Mouse (Mus musculus) natural killer cell, adult 2 months (primary cell): ENCODE data around the gene Cd86.

Source experiments
- DNase-seq, 2 experiments: peaks; one replicate each; pipeline ENCODE4 v3.0.0; 2022; ENCODE audit warnings: low spot score in 2 of 2

Cd86 gene

DNA sequence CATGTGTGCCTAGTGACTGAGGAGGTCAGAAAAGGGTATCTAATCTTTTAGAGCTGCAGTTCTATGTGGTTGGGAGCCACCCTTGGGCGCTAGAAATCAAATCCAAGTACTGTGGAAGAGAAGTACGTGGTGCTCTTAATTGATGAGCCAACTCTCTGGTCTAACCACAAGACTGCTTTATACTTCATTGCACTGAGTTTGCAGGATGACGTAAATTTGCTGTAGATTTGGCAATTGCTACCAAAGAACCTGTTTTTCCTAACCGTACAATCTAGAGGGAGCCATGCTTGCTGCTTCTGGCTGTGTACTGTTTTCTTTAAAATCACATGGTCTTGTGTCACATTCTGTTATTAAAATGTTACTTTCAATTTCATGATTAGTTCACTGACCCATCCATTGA lies 10.0 kb downstream of the Cd86 start:
- no peak for DNase-seq

GRCm38 (mm10) chr16:36655199-36655598 lies 10.7 kb downstream of the Cd86 start:
- DNase-seq: no peak

DNA sequence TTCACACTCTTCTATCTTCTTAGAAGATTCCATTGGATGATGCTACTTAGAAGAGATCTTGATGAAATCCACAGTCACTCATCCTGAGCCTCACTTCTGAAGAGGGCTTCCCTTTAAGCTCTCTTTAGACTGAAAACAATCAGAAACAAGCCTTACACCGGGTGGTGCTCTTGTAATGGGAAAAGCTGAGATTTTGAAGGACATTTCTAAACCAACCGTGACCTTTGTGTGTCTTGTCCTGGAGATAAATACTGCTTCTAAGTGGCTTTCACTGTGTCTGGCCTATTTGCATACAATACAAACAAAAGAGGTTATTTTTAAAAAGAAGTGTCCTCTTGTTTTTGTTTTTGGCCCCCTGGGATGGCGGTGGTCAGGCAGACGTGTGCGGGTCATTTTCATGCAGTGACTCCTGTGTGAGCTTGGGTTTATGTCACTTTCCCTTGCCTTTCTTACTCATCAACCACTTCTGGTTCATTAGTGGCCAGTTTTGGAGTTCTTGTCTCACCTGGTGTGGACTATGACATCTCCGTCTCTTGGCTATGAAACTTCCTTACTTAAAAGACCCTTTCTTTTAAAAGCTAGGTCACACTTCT lies 14.6 kb downstream of the Cd86 start:
- DNase-seq: no peak

- no peak for DNase-seq
Observed at GRCm38 (mm10) chr16:36650511-36650910, 15.4 kb downstream of the Cd86 start.

DNA sequence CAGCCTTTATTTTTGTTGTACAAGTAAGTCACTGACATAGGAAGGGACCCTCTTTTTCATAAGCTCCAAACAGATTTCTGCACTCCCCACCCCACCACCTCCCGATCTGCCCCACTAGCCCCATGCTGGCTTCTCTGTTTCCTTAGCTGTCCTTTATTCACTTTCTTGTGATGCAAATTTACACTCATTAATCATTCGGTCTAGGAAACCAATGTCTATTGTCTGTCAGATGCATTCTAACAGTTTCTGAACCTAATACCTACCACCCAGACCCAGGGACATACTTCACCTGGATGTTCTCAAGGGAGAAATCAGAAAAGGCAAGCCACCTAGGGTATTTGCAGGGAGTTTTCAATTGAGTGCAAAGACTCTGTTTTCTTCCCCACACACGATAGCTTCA lies 16.6 kb downstream of the Cd86 start:
- no peak for DNase-seq

- DNase-seq: no peak
Observed at GRCm38 (mm10) chr16:36645124-36645523, 20.8 kb downstream of the Cd86 start.

- no peak for DNase-seq
Observed at GRCm38 (mm10) chr16:36642696-36643046, 23.2 kb downstream of the Cd86 start.

DNA sequence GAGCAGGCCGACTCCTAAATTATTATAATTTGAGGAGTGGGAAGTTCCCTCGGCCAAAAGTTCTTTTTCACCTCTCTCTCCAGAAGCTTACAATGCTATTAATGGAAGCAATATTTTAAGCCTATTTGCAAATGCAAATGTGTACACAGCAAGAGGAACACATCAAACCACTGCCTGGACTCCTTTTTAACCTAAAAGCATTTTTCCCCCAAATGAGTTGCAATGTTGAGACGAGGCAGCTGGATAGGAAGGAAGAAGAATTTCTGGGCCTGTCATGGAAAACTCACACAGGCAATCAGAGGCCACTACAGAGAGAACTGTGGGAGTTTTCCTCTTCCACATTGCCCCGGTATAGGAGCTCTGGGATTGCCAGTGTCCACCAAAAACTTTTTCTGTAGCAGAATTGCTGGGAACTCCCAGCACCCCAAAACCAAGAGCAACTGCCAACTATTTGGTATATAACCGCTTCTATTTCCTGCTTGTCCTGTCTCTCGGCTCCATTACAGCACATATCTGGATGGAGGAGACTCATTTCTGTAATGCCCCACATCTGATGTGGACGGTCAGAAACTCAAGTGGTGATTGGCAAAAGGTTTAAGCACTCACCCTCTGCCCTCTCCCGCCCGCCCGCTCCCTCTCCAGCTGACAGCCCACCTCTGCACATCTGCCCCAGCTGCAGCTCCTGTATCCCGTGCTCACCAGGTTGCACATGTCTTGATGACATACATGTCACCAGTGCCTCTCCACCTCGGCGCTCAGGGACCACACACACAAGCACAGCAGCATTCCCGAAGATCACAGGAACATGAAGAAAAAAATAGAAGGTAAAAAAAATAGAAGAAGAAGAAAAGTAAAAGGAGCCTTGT lies 23.8 kb downstream of the Cd86 start:
- DNase-seq: no peak

DNA sequence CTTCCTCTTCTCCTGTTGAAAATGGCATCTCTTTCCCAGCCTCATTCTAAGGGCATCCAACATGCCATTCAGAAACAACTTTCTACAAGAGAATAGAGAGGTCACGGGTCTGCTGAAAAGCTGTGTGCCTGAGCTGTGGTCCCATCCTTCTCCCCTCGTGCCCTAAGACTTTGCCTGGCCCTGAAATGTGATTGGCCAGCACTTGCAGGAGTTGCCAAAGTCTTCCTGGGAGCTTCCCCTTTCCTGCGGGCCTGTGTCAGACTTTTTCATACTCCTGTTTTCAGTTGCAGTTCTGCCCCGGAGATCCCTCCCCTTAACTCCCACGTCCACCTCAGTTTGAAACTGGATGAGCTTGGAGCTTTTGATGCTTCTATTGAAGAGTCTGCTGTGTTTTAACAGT lies 24.9 kb downstream of the Cd86 start:
- no peak for DNase-seq

DNA sequence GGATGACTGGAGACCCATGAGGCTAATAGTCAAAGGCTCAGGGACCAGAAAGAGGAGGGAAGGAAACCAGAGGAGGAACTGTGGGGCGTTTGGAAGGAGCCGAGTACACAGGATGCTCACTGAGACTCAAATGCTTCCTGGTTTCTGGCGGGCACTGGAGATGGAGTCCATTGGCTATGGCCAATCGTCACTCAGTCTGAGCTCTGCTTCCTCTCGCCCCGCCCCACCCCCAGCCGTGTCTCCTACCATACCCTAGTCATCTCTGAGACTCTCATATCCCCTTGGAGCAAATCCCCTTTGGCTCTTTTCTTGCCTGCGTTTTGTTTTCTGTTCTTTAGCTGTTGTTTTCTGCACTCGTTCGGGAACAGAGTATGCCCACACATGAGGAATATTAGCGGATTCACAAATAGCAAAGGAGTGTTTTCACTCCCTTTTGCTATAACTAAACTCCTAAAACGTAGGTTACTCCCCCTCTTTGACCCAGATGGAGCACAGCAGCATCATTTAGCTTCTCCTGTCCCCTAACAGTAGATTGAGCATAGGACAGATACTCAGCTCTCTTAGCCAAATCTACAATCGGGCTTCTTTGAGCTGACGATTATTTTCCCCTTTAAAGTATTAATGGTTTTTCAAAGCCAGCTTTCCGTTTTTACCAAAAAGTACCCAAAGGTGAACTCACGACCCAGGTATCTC lies 25.9 kb downstream of the Cd86 start:
- DNase-seq: no peak

DNA sequence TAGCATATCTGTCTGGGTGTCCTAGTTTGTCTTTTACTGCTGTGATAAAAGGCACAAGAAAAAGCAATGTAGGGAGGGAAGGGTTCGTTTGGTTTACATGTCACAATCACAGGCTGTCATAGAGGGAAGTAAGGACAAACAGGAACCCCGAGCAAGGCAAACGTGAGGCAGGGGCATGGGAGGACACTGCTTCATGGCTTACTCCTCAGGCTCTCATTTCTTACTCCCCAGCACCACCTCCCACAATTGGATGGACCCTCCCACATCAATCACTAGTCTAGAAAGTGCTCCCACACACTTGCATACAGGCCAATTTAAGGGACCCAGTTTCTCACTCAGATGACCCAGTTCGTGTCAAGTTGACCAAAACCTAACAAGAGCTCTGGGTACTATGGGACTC lies 29.1 kb downstream of the Cd86 start:
- DNase-seq: no peak

DNA sequence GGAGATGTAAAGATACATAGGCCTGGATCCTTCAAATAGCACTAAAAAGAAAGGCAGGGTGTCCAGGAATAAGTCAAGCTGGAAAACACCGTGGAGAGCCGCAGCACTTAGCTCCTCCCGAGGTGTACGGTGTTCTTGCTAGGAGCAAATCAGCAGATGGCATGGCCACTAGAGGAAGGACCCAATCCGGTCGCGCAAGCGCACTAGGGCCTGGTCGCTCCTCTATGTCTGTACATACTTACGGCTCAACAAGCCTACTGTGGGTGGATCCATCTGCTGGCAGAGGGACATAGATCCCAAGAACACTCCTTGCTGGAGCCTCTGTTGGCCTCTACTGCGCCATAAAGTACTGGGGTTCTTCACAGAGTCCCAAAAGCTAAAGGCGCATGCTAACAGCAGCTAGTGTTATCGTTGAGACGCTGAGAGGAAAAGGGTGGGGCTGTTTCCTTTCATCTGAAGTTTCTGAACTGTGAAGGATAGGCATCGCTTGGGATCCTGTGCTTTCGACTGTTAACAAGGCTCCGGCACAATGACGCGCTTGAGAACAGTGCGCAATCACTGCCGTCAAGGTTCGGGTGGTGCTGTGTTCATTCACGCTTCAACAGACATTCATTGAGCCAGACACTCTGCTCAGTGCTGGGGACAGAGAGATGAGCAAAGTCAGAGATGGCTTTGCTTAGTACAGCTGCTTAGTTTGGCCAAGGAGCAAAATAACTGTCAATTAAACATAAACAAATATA lies 30.7 kb downstream of the Cd86 start:
- DNase-seq: peak in 1 of 2 experiments; percentile 57

- no peak for DNase-seq
Observed at GRCm38 (mm10) chr16:36634421-36634820, 31.5 kb downstream of the Cd86 start.

GRCm38 (mm10) chr16:36632229-36632628 lies 33.7 kb downstream of the Cd86 start:
- no peak for DNase-seq

GRCm38 (mm10) chr16:36631607-36632006 lies 34.3 kb downstream of the Cd86 start:
- no peak for DNase-seq

DNA sequence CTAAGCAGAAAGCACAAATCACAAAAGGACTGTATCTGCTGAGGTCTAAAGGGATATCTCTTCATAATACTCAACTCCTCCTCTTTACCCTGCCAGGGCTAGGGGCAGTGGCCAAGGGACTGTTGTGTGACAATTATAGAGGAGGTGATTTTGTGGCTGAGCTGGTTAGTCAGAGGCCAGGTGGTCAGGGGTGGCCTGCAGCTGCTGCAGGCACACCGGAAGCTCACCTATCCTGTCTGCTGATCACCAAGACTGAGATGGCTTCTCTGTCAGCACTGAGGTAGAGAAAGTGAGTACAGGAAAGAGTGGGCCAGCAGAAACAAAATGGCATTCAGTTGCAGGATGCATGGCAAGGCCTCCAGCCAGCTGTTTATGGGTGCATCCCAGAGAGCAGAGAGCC lies 38.1 kb downstream of the Cd86 start:
- DNase-seq: no peak

DNA sequence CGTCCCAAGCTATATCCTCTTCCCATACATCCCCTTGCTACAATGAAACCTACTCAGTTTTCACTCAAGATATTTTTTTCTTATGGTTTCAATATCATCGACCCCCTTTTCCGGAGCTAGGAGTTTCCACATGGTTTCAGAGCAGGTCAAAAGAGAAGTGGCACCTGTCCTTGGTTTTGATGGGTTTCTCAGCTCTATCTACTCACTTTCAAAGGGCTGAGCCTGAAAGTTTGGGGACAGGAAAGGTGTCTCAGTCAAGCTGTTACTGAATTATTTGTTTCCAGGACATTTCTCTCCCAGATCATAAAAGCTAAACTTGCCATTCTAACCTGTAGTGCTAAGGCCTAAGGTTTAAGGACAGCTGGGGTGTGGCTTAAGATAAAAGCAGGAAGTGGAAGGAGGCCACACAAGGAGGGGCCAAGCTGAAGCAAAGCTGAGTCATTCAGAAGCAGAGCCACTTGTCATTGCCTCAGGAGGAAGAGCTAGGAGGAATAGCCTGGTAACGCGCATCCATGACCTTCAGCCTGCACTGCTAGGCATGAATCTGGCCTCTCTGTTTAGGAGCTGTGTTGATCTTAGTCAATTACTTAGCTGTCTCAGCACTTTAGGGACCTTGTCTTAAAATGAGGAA lies 39.2 kb downstream of the Cd86 start:
- DNase-seq: peak in 1 of 2 experiments; percentile 33

DNA sequence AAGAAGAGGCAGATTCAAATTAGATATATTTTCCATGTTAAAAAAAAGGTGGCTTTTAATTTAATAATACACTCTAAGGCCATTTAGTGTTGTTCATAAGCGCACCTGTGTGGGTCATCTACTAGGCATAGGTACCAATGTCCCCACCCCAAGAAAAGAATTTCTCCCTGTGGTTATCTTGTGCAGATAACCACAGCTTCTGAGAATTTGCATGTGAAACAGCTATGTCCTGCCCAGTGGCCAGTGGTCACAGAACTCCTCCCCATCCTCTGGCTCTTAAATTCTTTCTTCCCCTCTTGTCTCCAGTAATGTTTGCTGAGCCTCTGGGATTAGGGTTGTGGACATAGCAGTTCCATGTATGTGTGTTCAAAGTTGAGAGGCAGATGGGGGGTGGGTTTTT lies 40.0 kb downstream of the Cd86 start:
- DNase-seq: no peak

DNA sequence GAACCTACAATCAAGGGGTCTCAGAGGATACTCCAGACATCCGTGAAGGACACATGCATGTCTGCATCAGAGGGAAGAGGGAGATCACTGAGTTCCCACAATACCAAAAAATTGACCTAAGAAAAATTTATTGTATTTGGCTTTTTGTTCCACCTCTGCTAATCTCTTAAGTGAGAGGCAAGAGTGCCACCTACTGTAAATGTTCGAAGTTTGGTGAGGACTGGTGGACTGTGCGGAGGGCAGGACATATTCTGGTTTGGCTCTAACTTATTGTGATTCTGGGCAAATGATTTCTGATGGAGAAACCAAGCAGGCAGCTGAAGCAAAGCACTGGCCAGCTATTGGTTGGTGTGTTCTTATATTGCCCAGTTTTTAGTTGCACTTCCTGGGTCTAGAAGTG lies 43.6 kb downstream of the Cd86 start:
- DNase-seq: no peak

- DNase-seq: no peak
Observed at GRCm38 (mm10) chr16:36621108-36621507, 44.8 kb downstream of the Cd86 start.

DNA sequence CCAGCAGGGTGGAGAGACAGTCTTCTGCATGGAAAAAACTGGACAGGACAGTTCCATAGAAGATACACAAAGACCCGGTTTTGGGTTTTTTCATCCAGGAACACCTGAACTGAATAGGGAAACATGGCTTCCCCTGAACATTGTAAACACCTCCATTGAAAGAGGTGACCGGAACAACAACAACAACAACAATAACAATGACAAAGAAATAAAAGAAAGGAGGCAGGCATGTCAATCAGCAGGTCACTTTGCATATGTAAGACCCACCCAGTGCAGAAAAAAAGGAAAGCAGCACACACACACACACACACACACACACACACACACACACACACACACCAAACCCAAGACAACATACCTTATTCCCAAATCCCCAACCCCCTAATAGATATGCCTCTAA lies 52.2 kb downstream of the Cd86 start:
- no peak for DNase-seq

GRCm38 (mm10) chr16:36602632-36603031 lies 63.2 kb downstream of the Cd86 start:
- DNase-seq: no peak
